Mouse (Mus musculus) c-Kit-negative CD71-positive TER-119-positive erythroid progenitor cells, embryonic 14.5 days (primary cell): ENCODE measurements around the gene Cit.

Experiments
- DNase-seq: peaks from one replicate; pipeline ENCODE4 v3.0.0-alpha.2; 2013; ENCODE audit warnings: low read depth, low spot score

Cit gene

DNA sequence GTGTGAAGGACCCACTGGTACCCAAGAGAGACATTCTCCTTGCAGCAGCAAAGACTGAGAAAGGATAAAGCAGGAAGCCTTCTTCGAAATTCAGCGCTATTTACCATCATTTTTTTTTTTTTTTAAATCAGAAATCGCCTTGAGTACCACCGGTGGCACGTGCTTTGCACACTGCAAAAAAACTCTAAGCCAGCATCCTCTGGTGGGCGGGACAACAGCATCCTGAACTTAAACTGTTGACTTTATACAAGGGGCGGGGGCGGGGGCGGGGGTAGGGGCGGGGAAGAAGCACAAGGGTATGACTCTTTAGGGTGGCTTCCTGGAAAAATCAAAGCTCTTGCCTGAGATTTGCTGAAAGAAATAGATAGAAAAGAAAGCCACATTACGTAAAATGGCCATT lies 194.6 kb downstream of the Cit start:
- DNase-seq, result no peak

DNA sequence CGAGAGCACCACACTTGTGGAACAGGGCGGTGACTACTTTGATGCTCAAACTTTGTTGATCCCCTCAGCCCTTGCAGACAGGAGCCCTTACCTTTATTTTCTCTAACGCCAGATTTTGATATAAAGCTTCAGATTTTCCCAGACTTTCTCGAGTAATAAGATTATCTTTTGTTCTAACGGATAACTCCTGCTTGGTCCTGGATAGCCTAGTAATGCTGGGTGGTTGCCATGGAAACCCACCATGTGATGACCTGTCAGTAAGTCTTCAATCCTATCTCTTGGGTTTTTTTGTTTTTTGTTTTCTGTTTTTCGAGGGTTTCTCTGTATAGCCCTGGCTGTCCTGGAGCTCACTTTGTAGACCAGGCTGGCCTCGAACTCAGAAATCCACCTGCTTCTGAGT lies 197.2 kb downstream of the Cit start:
- DNase-seq, result no peak

DNA sequence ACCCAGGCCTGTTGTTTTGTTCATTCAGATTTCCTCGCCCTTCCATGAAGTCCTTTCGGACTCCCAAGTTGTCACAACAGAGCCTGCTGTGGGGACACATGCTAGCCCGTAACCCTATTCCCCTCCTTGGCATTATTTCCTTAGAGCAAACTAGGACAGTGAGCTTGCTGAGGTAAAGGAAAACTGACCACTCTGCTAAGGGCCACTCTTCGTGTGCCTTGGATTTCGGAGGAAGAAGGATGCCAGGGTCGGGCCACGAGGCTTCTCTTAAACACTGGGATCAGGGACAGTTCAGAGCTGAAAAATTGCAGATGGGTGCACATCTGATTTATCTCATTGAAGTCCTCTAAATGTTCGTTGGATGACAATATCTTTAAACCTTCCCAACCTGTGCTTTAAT lies 200.5 kb downstream of the Cit start:
- no peak for DNase-seq

DNA sequence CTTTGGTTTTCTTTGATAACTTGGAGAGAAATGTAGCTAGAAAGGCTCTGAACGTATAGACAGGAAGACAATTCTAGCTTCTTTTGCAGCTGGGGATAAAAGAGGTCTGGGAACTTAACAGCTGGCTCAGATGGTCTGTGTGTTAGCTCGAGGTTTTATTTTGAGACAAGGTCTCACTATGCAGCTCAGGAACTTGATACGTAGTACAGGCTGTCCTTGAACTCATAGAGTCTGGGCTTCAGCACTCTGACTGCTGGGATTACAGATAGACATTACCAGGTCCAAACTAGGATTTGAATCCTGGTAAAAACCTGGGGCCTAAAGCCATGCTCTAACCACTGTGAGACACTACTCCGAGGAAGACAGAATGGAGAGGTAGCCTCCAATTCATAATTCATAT lies 201.2 kb downstream of the Cit start:
- no peak for DNase-seq

DNA sequence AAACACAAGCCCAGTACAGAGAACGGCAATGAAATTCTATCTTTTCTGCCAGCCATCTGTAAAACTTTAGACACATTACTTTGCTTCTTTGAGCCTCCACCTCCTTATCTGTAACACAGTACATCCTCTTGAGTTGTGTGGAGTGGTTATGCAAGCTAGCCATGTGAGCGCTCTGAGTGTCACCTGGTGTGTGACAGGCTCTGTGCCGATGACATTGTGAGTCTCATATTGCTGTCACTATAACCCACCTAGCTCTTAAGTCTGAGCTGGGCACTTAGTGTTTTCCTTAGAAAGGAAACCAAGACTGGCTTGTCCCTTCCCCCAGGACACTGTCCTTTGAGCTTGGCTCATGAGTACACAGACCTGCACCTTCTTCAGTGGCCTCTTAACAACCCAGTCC lies 203.2 kb downstream of the Cit start:
- no peak for DNase-seq

DNA sequence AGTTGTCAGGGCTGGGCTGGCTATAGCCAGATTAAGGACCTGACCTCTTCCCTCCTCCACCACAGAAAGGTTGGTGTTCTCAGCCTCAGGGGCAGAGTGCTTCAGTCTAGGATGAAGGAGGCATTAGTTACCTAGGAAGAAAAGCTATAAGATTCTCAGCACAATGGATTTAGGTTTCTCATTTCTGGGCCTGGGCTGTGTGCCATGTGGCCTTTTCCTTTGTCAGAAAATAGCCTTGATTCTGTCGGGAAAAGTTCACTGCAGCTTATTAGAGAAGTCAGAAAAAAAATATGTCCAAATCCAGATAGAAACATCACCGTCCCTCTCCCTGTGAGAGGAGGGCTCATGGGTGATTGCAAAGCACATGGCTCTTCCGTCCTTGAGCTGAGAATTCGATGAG lies 204.7 kb downstream of the Cit start:
- DNase-seq, result no peak

DNA sequence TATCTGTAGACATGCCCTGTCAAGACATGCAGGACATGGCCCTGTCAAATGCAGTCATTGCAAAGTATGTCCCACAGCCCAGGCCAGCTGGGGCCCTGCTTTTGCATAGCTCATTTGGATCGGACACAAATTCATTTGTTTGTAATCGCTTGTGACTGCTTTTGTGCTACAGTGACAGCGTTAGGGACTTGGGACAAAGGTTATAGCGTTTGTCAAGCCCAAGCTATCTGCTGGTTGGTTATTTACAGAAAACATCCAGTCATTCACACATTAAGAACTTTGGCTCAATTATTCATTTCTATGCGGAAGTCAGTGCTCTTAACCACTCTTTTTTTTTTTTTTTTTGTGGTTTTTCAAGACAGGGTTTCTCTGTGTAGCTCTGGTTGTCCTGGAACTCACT lies 207.1 kb downstream of the Cit start:
- no peak for DNase-seq

DNA sequence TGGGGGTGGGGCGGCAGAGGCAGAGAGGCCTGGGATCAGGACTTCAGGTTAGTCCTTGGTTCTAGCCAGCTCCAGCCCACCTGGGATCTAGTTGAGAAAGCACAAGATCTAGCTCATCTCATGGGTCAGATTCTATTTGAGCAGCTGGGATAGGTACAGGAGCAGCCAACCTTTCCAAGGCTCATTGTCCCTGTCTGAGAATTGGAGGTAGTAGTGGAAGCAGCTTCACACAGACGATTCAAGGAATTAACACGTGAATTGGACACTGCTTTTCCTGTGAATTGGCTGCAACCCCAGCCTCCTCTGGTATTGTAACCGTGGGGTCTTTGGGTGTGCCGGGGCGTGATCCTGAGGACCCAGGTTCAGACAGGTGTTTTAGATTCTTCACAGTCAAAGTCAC lies 207.7 kb downstream of the Cit start:
- DNase-seq, result no peak
